Mouse (Mus musculus) hindlimb bud, embryonic 11.5 days (tissue): ENCODE results near the gene Hamp.
"Not testable (repeated sequence)": the region's sequence is repeated elsewhere in the genome, so short reads cannot be mapped to it uniquely, and the experiment has no call there.

Experiments
- DNase-seq: peaks from one replicate; pipeline ENCODE4 v3.0.0-alpha.2; 2012; ENCODE audit warnings: low read depth, low spot score; ENCODE audit errors: extremely low spot score

Gene Hamp

GRCm38 (mm10) chr7:30956756-30957366 is 13.0 kb upstream of the Hamp start, which contains the start of gene Usf2:
Gene Usf2 (minus strand): TSS chr7:30956803.
- DNase-seq = no peak

- no peak for DNase-seq
Observed at GRCm38 (mm10) chr7:30956357-30956751, 12.5 kb upstream of the Hamp start.

GRCm38 (mm10) chr7:30955584-30956356 is 11.9 kb upstream of the Hamp start:
- no peak for DNase-seq

GRCm38 (mm10) chr7:30954971-30955520 is 11.2 kb upstream of the Hamp start:
- DNase-seq = no peak

GRCm38 (mm10) chr7:30954036-30954435 is 10.2 kb upstream of the Hamp start:
- DNase-seq = no peak

- DNase-seq = no peak
Observed at GRCm38 (mm10) chr7:30953459-30953858, 9.6 kb upstream of the Hamp start.

GRCm38 (mm10) chr7:30952441-30953265 is 8.8 kb upstream of the Hamp start:
- DNase-seq = no peak

- DNase-seq = not testable (repeated sequence)
Observed at GRCm38 (mm10) chr7:30949902-30950301, 6.1 kb upstream of the Hamp start.

GRCm38 (mm10) chr7:30945876-30946275 is 2.0 kb upstream of the Hamp start:
- DNase-seq = no peak

- DNase-seq = not testable (repeated sequence)
Observed at GRCm38 (mm10) chr7:30945466-30945865, 1.6 kb upstream of the Hamp start.

GRCm38 (mm10) chr7:30944706-30945105 is 874 bp upstream of the Hamp start:
- not testable (repeated sequence) for DNase-seq

- DNase-seq = not testable (repeated sequence)
Observed at GRCm38 (mm10) chr7:30942365-30942764, 1.5 kb downstream of the Hamp start.

- DNase-seq = not testable (repeated sequence)
Observed at GRCm38 (mm10) chr7:30940070-30940469, 3.8 kb downstream of the Hamp start.

- not testable (repeated sequence) for DNase-seq
Observed at GRCm38 (mm10) chr7:30935422-30936099, 8.3 kb downstream of the Hamp start.

- not testable (repeated sequence) for DNase-seq
Observed at GRCm38 (mm10) chr7:30924581-30924980, 19.3 kb downstream of the Hamp start, which contains the start of gene Hamp2. Gene Hamp2 (minus strand): TSS chr7:30924681.

GRCm38 (mm10) chr7:30924071-30924470 is 19.8 kb downstream of the Hamp start:
- DNase-seq = no peak

- DNase-seq = not testable (repeated sequence)
Observed at GRCm38 (mm10) chr7:30922490-30922889, 21.3 kb downstream of the Hamp start.

GRCm38 (mm10) chr7:30920217-30920616 is 23.6 kb downstream of the Hamp start:
- no peak for DNase-seq

GRCm38 (mm10) chr7:30917219-30917618 is 26.6 kb downstream of the Hamp start:
- no peak for DNase-seq

- no peak for DNase-seq
Observed at GRCm38 (mm10) chr7:30916713-30917112, 27.1 kb downstream of the Hamp start.

GRCm38 (mm10) chr7:30914732-30915131 is 29.1 kb downstream of the Hamp start, which contains the start of gene Mag:
Gene Mag (minus strand): TSS chr7:30914873.
- no peak for DNase-seq
